Mouse (Mus musculus) embryonic fibroblast, embryonic 13.5 days (primary cell): ENCODE measurements around the gene Yif1b.

Experiments
- CTCF ChIP-seq: IDR thresholded peaks from 2 replicates; pipeline ENCODE4 v1.5.1; 2011; ENCODE audit warnings: mild to moderate bottlenecking, control low read depth, low read length, moderate library complexity, borderline replicate concordance; ENCODE audit not compliant: insufficient read depth
- POLR2A ChIP-seq: IDR thresholded peaks from 2 replicates; pipeline ENCODE4 v1.6.1; 2011; ENCODE audit warnings: low read depth, mild to moderate bottlenecking, control low read depth, low read length, moderate library complexity

DNA sequence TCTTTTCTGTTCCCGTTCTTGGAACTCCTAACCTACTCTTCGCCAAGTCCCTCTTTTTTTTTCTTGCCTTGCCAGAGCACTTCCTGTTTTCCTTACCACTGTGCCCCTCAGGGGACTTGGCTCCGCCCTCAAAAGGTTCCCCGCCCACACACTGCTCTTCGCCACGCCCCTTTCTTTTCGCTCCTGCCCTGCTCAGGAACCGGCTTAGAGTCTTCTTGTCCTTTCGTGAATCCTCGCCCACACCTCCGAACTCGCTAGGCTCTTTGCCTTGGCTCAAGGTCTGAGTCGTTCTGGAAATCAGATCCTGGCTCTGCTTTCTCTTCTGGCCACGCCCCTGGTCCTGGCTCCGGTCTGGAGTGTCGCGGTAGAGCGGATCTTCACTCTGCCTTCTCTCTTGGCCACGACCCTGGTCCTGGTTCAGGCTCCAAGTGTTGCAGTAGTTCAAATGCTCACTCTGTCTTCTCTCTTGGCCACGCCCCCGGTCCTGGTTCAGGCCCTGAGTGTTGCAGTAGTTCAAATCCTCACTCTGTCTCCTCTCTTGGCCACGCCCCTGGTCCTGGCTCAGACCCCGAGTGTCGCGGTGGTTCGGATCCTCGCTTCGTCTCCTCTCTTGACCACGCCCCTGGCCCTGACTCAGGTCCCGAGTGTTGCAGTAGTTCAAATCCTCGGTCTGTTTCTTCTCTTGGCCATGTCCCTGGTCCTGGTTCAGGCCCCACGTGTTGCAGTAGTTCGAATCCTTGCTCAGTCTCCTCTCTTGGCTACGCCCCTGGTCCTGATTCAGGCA is 26.5 kb upstream of the Yif1b start:
- no peak for TF ChIP-seq CTCF
- peak; percentile 68 for TF ChIP-seq POLR2A
